Mouse (Mus musculus) intestine, embryonic 14.5 days (tissue): ENCODE results near the gene Wnt8b. TPM values are rescaled to one million over a fixed set of nuclear protein-coding genes. Genes with fewer than 3 reads are reported as not detected.
"Not testable (repeated sequence)": the region's sequence is repeated elsewhere in the genome, so short reads cannot be mapped to it uniquely, and the experiment has no call there.

ENCODE experiments used
- ATAC-seq: fragments of 200-750 bp; cut with Nextera tagmentation; replicated peaks from 2 replicates; pipeline ENCODE4 v1.8.0; 2017; ENCODE audit warnings: low read depth, moderate number of reproducible peaks, moderate TSS enrichment, moderate library complexity; ENCODE audit not compliant: low FRiP score, low TSS enrichment
- DNase-seq: peaks from one replicate; pipeline ENCODE4 v3.0.0-alpha.2; 2018; ENCODE audit warnings: low spot score
- H3K27ac ChIP-seq: fragments of 300-500 bp; sonication (generic); 2 replicates; pipeline ENCODE4 v1.5.1; 2014; ENCODE audit warnings: low read depth, mild to moderate bottlenecking, control low read depth
- H3K27me3 ChIP-seq: fragments of 300-500 bp; sonication (generic); replicated peaks from 2 replicates; pipeline ENCODE4 v1.6.1; 2014; ENCODE audit warnings: low read length, control low read depth; ENCODE audit not compliant: control insufficient read depth, insufficient read depth
- H3K36me3 ChIP-seq: fragments of 300-500 bp; sonication (generic); 2 replicates; pipeline ENCODE4 v1.6.1; 2014; ENCODE audit warnings: low read length, control low read depth; ENCODE audit not compliant: control insufficient read depth, insufficient read depth
- H3K4me1 ChIP-seq: fragments of 300-500 bp; sonication (generic); replicated peaks from 2 replicates; pipeline ENCODE4 v1.6.1; 2014; ENCODE audit warnings: low read length, control low read depth, mixed read lengths; ENCODE audit not compliant: control insufficient read depth, insufficient read depth
- H3K4me2 ChIP-seq: fragments of 300-500 bp; sonication (generic); 2 replicates; pipeline ENCODE4 v1.6.1; 2014; ENCODE audit warnings: low read length
- H3K4me3 ChIP-seq: fragments of 300-500 bp; sonication (generic); 2 replicates; pipeline ENCODE4 v1.5.1; 2014; ENCODE audit warnings: low read depth, low read length, control low read depth, mixed read lengths
- H3K9ac ChIP-seq: fragments of 300-500 bp; sonication (generic); 2 replicates; pipeline ENCODE4 v1.6.1; 2014; ENCODE audit warnings: mild to moderate bottlenecking, low read length
- H3K9me3 ChIP-seq: fragments of 300-500 bp; sonication (generic); 2 replicates; pipeline ENCODE4 v1.6.1; 2016; ENCODE audit warnings: low read length, control low read depth; ENCODE audit not compliant: control insufficient read depth
- WGBS: fragments of 180-500 bp; shearing (Covaris S2); extraction: QIAGEN DNeasy Blood & Tissue Kit; methylation state at CpG from one replicate; pipeline ENCODE4 v1.1.7; 2014; 5-methylcytosine and 5-hydroxymethylcytosine counted together
- polyA plus RNA-seq: library from polyadenylated mRNA; unstranded; fragments of >200 nt; fragmentation: Nextera tagmentation; extraction: Ambion mirVana; gene quantifications from 2 replicates; pipeline ENCODE4 v1.2.1, GENCODE M21; 2014

Wnt8b gene
- polyA plus RNA-seq, 1 experiment from 2014 or later: not detected

DNA sequence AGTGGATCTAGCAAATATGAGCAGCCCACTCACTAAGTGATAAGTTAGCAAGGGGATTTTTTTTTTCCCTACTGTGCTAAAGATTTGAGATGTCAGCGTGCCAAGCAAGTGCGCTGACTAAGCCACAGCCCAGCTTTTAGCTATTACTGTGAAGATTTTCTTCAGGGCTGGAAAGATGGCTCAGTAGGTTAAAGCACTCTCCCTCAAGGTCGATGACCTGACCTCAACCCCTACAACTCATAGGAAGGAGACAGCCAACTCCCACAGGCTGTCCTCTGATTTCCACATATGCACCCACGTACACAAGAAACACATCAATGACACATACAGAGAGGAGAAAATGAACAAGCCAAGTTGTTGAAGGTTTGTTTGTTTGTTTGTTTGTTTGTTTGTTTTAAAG lies 31.1 kb upstream of the Wnt8b start:
- Histone ChIP-seq H3K4me2 (no peak overlapping the region), H3K4me3 (no peak overlapping the region), H3K9me3 (no peaks in the 10 kb centered on the region), H3K4me1 (no peaks in the 10 kb centered on the region), H3K27ac (no peak overlapping the region), H3K9ac (no peak overlapping the region), H3K27me3 (no peaks in the 10 kb centered on the region), H3K36me3 (no peaks in the 10 kb centered on the region)
- DNase-seq (no peak), ATAC-seq (no peak)
- WGBS: 77% methylated on average over 4 of the region's 4 CpGs

DNA sequence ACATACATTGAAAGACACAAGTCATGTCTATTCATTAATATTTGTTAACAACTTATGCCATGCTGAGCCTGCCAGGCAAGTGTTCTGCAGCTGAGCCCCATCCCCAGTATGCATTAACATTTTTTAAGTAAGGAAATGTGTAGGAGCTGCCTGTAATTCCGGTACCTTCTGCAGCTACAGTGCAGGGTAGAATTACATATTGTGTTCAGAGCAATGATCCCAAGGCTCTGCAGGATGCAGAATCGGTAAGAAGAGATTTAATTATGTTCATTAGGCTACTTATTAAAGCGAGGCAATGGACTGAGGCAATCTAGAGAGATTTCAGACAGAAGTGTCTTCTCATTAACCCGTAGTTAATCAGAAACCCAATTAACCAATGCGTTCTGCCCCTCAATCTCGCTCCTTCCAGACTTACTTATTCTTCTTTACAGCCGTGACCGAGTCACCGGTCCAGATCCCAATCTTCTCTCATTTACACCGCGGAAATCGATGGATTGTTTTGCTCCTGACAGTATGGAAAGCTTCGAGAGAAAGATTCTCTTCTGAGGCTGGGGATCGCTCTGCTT lies 27.2 kb upstream of the Wnt8b start:
- 76% methylated on average over 14 of the region's 14 CpGs for WGBS
- H3K36me3 ChIP-seq, H3K27me3 ChIP-seq, H3K9ac ChIP-seq, H3K27ac ChIP-seq, ATAC-seq, H3K9me3 ChIP-seq, H3K4me3 ChIP-seq, H3K4me2 ChIP-seq, DNase-seq, H3K4me1 ChIP-seq: not testable (repeated sequence)

DNA sequence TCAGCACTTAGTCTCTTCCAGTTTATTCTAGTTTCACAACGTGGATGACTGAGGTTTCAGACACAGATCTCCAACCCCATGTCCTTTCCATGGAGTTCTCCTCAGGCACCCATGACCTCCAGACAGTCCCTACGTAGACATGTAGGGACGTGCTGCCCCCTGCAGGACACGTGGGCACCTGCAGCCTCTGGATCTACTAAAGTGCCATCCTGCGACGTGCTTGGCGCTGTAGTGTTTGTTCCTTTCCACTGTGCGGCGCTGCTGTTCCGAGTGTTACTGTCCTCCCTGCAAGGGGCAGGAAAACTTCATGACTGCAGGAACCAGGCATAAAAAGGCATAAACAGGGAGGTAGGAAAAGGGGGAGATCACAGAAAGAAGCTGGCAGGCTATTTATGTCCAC lies 19.1 kb upstream of the Wnt8b start:
- H3K36me3 ChIP-seq: no peaks in the 10 kb centered on the region
- H3K4me3 ChIP-seq: no peak overlapping the region
- H3K4me2 ChIP-seq: no peak overlapping the region
- DNase-seq: peak; percentile 85
- H3K27me3 ChIP-seq: no peaks in the 10 kb centered on the region
- 4% methylated on average over 10 of the region's 10 CpGs for WGBS
- no peaks in the 10 kb centered on the region for H3K9me3 ChIP-seq
- no peak overlapping the region for H3K27ac ChIP-seq
- no peaks in the 10 kb centered on the region for H3K4me1 ChIP-seq
- no peak for ATAC-seq
- H3K9ac ChIP-seq: no peak overlapping the region

DNA sequence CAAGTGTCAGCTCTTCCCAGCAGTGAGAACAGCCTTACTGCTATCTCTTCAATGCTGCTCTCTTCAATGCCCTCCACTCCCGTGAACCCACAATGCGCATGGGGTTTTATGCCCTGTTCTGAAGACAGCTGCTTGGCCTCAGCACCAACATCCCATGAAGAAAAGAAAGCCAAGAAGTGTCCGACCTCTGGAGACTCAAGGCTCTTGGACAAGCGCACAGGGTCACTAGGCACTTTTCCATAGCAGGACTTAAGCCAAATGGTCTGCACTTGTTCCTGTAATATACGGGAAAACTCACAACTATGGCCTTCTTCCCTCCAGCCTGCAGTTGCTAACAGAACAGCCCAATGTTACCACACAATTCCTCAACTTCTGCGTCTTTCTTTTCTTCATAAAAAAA lies 18.0 kb upstream of the Wnt8b start:
- no peak for ATAC-seq
- Histone ChIP-seq H3K4me2 (no peak overlapping the region), H3K27ac (no peak overlapping the region), H3K27me3 (no peaks in the 10 kb centered on the region), H3K9me3 (no peaks in the 10 kb centered on the region), H3K4me3 (no peak overlapping the region), H3K36me3 (no peaks in the 10 kb centered on the region), H3K9ac (no peak overlapping the region), H3K4me1 (no peaks in the 10 kb centered on the region)
- no peak for DNase-seq
- 89% methylated on average over 6 of the region's 6 CpGs for WGBS

DNA sequence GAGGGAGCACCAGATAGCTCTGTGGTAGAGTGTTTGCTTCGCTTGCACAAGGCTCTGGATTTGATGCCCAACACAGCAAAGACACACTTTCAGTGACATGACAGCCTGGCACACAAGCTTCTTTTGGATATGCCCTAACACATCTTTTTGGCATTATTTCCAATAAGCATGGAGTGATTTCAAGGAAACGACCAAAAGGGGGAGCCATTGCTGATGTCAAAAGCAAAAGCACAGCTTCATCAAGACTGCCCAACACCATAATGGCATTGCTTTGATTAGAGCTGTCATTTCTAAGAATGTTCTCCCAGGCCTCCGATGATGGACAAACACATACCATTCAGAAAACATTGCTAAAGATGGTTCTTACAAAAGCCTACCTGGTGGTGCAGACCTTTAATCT lies 16.7 kb upstream of the Wnt8b start:
- Histone ChIP-seq H3K36me3 (no peaks in the 10 kb centered on the region), H3K4me3 (no peak overlapping the region), H3K27ac (no peak overlapping the region), H3K9ac (no peak overlapping the region), H3K9me3 (no peaks in the 10 kb centered on the region), H3K27me3 (no peaks in the 10 kb centered on the region), H3K4me2 (no peak overlapping the region), H3K4me1 (no peaks in the 10 kb centered on the region)
- WGBS: 52% methylated on average over 3 of the region's 3 CpGs
- no peak for ATAC-seq
- DNase-seq: no peak

DNA sequence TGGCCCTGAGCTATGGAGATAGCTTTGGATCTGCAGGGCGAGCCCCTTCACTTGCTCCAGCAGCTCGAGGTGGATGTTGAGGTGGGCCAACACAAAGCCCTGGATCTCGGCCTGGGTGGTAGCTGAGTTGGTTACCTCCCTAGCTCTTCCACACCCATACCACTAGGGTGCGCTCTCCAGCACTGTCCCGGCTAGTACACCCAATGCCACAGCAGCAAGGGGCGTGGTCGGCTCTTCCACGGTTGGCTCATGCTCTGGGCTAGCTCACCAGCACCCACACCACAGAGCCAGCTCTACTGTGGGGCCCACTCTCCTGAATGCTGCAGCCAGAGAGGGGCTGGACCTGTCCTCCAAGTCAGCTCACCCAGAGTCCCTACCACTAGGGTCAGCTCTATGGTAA lies 6.0 kb upstream of the Wnt8b start:
- Histone ChIP-seq H3K27me3 (no peaks in the 10 kb centered on the region), H3K36me3 (no peaks in the 10 kb centered on the region), H3K4me1 (no peaks in the 10 kb centered on the region), H3K9ac (no peak overlapping the region), H3K4me3 (no peak overlapping the region), H3K4me2 (no peak overlapping the region), H3K27ac (no peak overlapping the region), H3K9me3 (no peaks in the 10 kb centered on the region)
- 12% methylated on average over 8 of the region's 8 CpGs for WGBS
- ATAC-seq (no peak), DNase-seq (no peak)

DNA sequence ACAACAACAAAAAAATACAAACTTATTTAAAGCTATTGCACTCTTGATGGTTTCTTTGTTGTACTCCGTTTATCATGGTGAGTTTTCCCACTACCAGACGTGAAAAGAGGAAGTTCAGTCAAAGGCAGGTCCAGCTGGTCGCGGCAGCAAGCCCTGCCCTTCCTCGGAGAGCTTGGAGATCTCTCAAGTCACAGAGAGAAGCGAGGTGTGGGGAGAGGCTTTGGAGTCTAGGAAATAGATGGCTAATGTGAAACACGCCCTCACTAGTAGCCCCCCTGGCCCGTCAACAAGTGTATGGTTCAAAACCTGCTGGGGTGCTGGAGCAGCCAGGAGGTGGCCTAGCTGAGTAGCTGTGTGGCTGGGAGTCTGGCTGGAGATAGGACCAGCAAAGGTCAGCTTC lies 3.2 kb downstream of the Wnt8b start:
- ATAC-seq (no peak), DNase-seq (no peak)
- no peak overlapping the region for H3K9ac ChIP-seq
- H3K9me3 ChIP-seq: no peaks in the 10 kb centered on the region
- no peak overlapping the region for H3K27ac ChIP-seq
- 58% methylated on average over 8 of the region's 8 CpGs for WGBS
- no peaks in the 10 kb centered on the region for H3K4me1 ChIP-seq
- H3K27me3 ChIP-seq: no peaks in the 10 kb centered on the region; the same call in 1 of the 2 replicates
- no peaks in the 10 kb centered on the region for H3K36me3 ChIP-seq
- H3K4me2 ChIP-seq: no peak overlapping the region
- H3K4me3 ChIP-seq: no peak overlapping the region

DNA sequence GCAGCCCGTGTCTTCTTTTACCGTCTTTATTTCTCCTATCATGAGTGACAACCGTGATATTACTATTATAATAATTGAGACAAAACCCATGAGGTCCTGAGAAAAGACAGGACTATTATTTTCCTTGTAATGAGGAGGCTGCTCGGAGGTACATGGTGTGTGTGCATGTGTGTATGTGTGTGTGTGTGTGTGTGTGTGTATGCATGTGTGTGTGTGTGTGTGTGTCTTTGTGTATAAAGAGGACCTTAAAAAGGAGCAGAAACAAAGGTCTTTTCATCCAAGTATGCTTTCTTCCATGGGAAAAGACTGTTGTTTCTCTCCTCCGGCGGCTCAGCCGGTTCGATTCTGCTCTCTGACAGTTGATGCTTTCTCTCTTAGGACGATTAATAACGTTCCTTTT lies 3.7 kb downstream of the Wnt8b start:
- ATAC-seq (no peak), DNase-seq (no peak)
- no peak overlapping the region for H3K4me3 ChIP-seq
- H3K4me2 ChIP-seq: no peak overlapping the region
- no peaks in the 10 kb centered on the region for H3K4me1 ChIP-seq
- no peak overlapping the region for H3K9ac ChIP-seq
- no peaks in the 10 kb centered on the region for H3K9me3 ChIP-seq
- no peaks in the 10 kb centered on the region for H3K36me3 ChIP-seq
- 75% methylated on average over 10 of the region's 10 CpGs for WGBS
- H3K27ac ChIP-seq: no peak overlapping the region
- H3K27me3 ChIP-seq: no peaks in the 10 kb centered on the region; the same call in 1 of the 2 replicates

DNA sequence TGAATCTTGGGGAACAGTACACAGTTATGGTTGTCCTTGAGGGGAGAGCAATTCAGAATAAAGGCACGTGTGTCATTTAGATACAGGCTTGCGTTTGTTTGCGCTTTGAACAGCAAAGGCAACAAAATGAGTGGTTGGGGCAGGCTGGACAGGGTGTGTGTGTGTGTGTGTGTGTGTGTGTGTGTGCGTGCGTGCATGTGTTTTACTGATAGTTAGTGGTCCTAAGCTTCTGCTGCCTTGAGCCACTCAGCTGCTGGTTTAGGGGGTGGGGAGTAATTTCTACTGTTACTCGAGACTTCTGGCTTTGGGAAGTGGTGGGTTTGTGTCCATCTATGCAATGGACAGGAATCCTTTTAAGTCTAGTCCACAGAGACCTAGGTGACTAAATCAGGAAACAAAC lies 5.7 kb downstream of the Wnt8b start:
- H3K36me3 ChIP-seq: no peaks in the 10 kb centered on the region
- H3K4me3 ChIP-seq: no peak overlapping the region
- no peaks in the 10 kb centered on the region for H3K27me3 ChIP-seq
- H3K4me2 ChIP-seq: no peak overlapping the region
- WGBS: 48% methylated on average over 6 of the region's 6 CpGs
- DNase-seq (no peak), ATAC-seq (no peak)
- no peaks in the 10 kb centered on the region for H3K4me1 ChIP-seq
- H3K27ac ChIP-seq: no peak overlapping the region
- no peak overlapping the region for H3K9ac ChIP-seq
- H3K9me3 ChIP-seq: no peaks in the 10 kb centered on the region
